Mouse (Mus musculus) hindbrain, embryonic 11.5 days (tissue): ENCODE measurements around the gene Il9r. TPM values are rescaled to one million over a fixed set of nuclear protein-coding genes. Genes with fewer than 3 reads are reported as not detected.

Experiments
- ATAC-seq: fragments of 200-750 bp; cut with Nextera tagmentation; 2 replicates; pipeline ENCODE4 v1.8.0; 2017; ENCODE audit warnings: mild to moderate bottlenecking, moderate TSS enrichment, moderate library complexity; ENCODE audit not compliant: low FRiP score
- DNase-seq: peaks from one replicate; pipeline ENCODE4 v3.0.0-alpha.2; 2015; ENCODE audit warnings: low spot score
- H3K27ac ChIP-seq: fragments of 300-500 bp; sonication (generic); 2 replicates; pipeline ENCODE4 v1.5.1; 2014; ENCODE audit warnings: mild to moderate bottlenecking, low read depth, low read length
- H3K27me3 ChIP-seq: fragments of 300-500 bp; sonication (generic); 2 replicates; pipeline ENCODE4 v1.6.1; 2014; ENCODE audit warnings: mild to moderate bottlenecking, low read length, moderate library complexity, mixed read lengths; ENCODE audit not compliant: control insufficient read depth, insufficient read depth
- H3K36me3 ChIP-seq: fragments of 300-500 bp; sonication (generic); 2 replicates; pipeline ENCODE4 v1.6.1; 2014; ENCODE audit warnings: mild to moderate bottlenecking, low read length, moderate library complexity, mixed read lengths; ENCODE audit not compliant: control insufficient read depth, insufficient read depth
- H3K4me1 ChIP-seq: fragments of 300-500 bp; sonication (generic); replicated peaks from 2 replicates; pipeline ENCODE4 v1.6.1; 2014; ENCODE audit warnings: low read length, mixed read lengths; ENCODE audit not compliant: control insufficient read depth, insufficient read depth
- H3K4me2 ChIP-seq: fragments of 300-500 bp; sonication (generic); replicated peaks from 2 replicates; pipeline ENCODE4 v1.6.1; 2014; ENCODE audit warnings: mild to moderate bottlenecking, low read depth, low read length
- H3K4me3 ChIP-seq: fragments of 300-500 bp; sonication (generic); 2 replicates; pipeline ENCODE4 v1.5.1; 2014; ENCODE audit warnings: low read depth, low read length
- H3K9ac ChIP-seq: fragments of 300-500 bp; sonication (generic); 2 replicates; pipeline ENCODE4 v1.6.1; 2014; ENCODE audit warnings: low read depth, low read length
- H3K9me3 ChIP-seq: fragments of 300-500 bp; sonication (generic); 2 replicates; pipeline ENCODE4 v1.6.1; 2016; ENCODE audit warnings: low read length; ENCODE audit not compliant: control insufficient read depth
- WGBS: fragments of 180-500 bp; shearing (Covaris S2); extraction: QIAGEN DNeasy Blood & Tissue Kit; methylation state at CpG from one replicate; pipeline ENCODE4 v1.1.7; 2014; 5-methylcytosine and 5-hydroxymethylcytosine counted together
- polyA plus RNA-seq: library from polyadenylated mRNA; unstranded; fragments of >200 nt; fragmentation: Nextera tagmentation; extraction: Ambion mirVana; gene quantifications from 2 replicates; pipeline ENCODE4 v1.2.1, GENCODE M21; 2014

The Il9r gene
- polyA plus RNA-seq, 1 experiment from 2014 or later = not detected

DNA sequence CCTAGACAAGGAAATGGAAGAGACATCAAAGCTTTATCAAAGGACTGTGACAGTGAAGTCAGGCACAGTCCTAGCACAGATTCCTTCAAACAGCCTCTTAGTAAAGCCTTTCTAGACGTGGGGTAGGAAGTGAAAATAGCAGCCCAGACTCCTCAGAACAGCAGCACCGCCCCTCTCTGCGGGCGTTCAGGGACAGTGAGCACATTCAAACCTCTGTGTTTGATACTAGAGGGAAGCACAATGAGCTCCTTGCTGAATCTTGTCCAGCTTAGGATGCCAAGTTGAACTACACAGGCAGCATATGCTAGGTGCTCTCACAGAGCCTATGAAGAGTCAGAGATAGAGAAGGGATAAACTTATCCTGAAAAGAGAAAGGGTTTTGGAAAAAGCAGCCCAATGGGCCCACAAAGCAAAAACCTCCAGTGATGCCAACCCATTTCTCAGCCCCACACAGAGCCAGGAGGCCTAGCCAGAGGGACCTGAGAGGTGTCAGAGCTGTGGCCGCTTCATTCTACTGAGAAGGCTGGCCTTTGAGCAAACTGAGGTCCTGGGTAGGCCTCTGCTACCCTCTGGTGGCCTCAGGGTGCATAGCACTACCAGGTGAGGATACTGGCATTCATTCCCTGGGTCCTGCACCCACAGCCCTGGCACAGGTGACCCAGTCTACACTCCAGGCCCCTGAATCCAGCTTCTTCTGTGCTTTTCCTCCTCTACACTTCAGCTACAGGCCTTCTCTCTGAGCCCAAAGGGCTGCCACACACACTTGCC is 38.2 kb upstream of the Il9r start:
- 75% methylated on average over 5 of the region's 5 CpGs for WGBS
- ATAC-seq = peak; percentile 39; the same call in 1 of the 2 replicates
- 0 out of 2 replicates have a peak, but pooled peaks cover 3% of the 10 kb centered on the region for H3K36me3 ChIP-seq

DNA sequence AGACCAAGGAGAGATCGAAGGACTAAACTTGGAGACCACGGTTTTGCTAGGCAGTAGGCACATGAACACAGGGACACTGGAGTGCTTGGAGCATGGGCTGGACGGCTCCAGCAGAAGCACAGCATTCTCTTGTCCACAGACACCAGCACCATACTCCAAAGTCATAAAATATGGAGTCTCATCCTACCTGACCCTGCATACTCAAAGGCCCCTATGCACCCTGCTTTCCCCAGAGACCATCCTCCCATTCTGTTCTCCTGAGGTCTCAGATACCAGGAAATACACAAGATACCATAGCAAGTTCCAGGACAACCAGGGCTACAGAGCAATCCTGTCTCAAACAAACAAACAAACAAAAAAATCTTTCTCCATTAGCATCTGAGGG is 37.3 kb upstream of the Il9r start:
- no peak for ATAC-seq
- WGBS = 85% methylated on average over 3 of the region's 3 CpGs

More for the DNA sequence above, 38.2 kb upstream of the Il9r start:
- H3K9me3 ChIP-seq = no peaks in the 10 kb centered on the region
- H3K4me2 ChIP-seq = no peak overlapping the region
- H3K4me3 ChIP-seq = no peak overlapping the region
- no peak overlapping the region for H3K9ac ChIP-seq
- peak; percentile 79 for DNase-seq
- H3K27me3 ChIP-seq = no peaks in the 10 kb centered on the region
- no peaks in the 10 kb centered on the region for H3K4me1 ChIP-seq
- no peak overlapping the region for H3K27ac ChIP-seq

GRCm38 (mm10) chr11:32236712-32237410 is 36.8 kb upstream of the Il9r start:
- Histone ChIP-seq H3K36me3 (0 out of 2 replicates have a peak, but pooled peaks cover 3% of the 10 kb centered on the region), H3K4me1 (no peaks in the 10 kb centered on the region), H3K9ac (no peak overlapping the region), H3K4me2 (no peak overlapping the region), H3K27me3 (no peaks in the 10 kb centered on the region), H3K4me3 (no peak overlapping the region), H3K27ac (no peak overlapping the region; the same call in 1 of the 2 replicates), H3K9me3 (no peaks in the 10 kb centered on the region)
- DNase-seq (peak; percentile 82), ATAC-seq (no peak)
- WGBS = 62% methylated on average over 9 of the region's 9 CpGs

More for the DNA sequence above, 37.3 kb upstream of the Il9r start:
- H3K36me3 ChIP-seq = 0 out of 2 replicates have a peak, but pooled peaks cover 3% of the 10 kb centered on the region
- DNase-seq = no peak
- H3K4me3 ChIP-seq = no peak overlapping the region
- H3K4me1 ChIP-seq = no peaks in the 10 kb centered on the region
- peak overlapping the region; percentile 9; the same call in 1 of the 2 replicates for H3K27ac ChIP-seq
- H3K9me3 ChIP-seq = no peaks in the 10 kb centered on the region
- H3K9ac ChIP-seq = no peak overlapping the region
- H3K27me3 ChIP-seq = no peaks in the 10 kb centered on the region
- no peak overlapping the region for H3K4me2 ChIP-seq

GRCm38 (mm10) chr11:32236132-32236531 is 36.1 kb upstream of the Il9r start:
- no peak for DNase-seq
- H3K27ac ChIP-seq = no peak overlapping the region
- H3K4me1 ChIP-seq = no peaks in the 10 kb centered on the region
- no peak overlapping the region for H3K4me3 ChIP-seq
- H3K9me3 ChIP-seq = no peaks in the 10 kb centered on the region
- no peak for ATAC-seq
- H3K4me2 ChIP-seq = no peak overlapping the region
- peaks cover 4% of the 10 kb centered on the region; the same call in 1 of the 2 replicates for H3K36me3 ChIP-seq
- H3K9ac ChIP-seq = no peak overlapping the region
- WGBS = 88% methylated on average over 2 of the region's 2 CpGs
- H3K27me3 ChIP-seq = no peaks in the 10 kb centered on the region

GRCm38 (mm10) chr11:32235646-32236045 is 35.6 kb upstream of the Il9r start:
- no peak for ATAC-seq
- Histone ChIP-seq H3K9ac (no peak overlapping the region), H3K36me3 (peaks cover 5% of the 10 kb centered on the region; the same call in 1 of the 2 replicates), H3K27me3 (no peaks in the 10 kb centered on the region), H3K4me1 (no peaks in the 10 kb centered on the region), H3K9me3 (no peaks in the 10 kb centered on the region), H3K27ac (no peak overlapping the region), H3K4me2 (no peak overlapping the region), H3K4me3 (no peak overlapping the region)
- no peak for DNase-seq
- WGBS = 88% methylated on average over 3 of the region's 3 CpGs

- 94% methylated on average over 6 of the region's 6 CpGs for WGBS
- Histone ChIP-seq H3K9me3 (no peaks in the 10 kb centered on the region), H3K9ac (no peak overlapping the region), H3K36me3 (peaks cover 5% of the 10 kb centered on the region; the same call in 1 of the 2 replicates), H3K4me3 (no peak overlapping the region), H3K4me2 (no peak overlapping the region), H3K4me1 (no peaks in the 10 kb centered on the region), H3K27me3 (no peaks in the 10 kb centered on the region), H3K27ac (no peak overlapping the region)
- no peak for DNase-seq
- no peak for ATAC-seq
Observed at GRCm38 (mm10) chr11:32234816-32235485, 34.9 kb upstream of the Il9r start.

GRCm38 (mm10) chr11:32233895-32234294 is 33.8 kb upstream of the Il9r start:
- no peaks in the 10 kb centered on the region for H3K9me3 ChIP-seq
- no peaks in the 10 kb centered on the region for H3K4me1 ChIP-seq
- no peaks in the 10 kb centered on the region for H3K27me3 ChIP-seq
- no peak for ATAC-seq
- DNase-seq = no peak
- H3K9ac ChIP-seq = no peak overlapping the region
- no peak overlapping the region for H3K27ac ChIP-seq
- no peak overlapping the region for H3K4me3 ChIP-seq
- H3K4me2 ChIP-seq = no peak overlapping the region
- WGBS = 94% methylated on average over 3 of the region's 3 CpGs
- peaks cover 5% of the 10 kb centered on the region; the same call in 1 of the 2 replicates for H3K36me3 ChIP-seq

DNA sequence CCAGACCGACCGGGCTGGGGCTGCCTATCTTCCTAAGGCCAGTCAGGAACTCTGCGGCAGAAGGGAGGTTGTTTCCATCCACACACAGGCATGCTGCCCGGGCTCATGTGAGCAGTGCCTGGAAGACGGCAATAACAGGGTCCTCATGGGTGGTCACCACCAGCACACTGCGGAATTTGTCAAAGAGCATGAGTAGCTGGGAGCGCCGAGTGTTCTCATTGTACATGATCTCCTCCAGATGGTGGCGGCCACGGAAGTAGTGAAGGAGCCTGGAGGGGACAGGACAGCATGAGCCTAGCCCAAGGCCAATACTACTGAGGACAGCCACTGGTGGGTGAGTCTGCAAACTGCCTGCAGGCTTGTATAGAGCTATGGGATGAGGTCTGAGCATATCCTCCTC is 32.8 kb upstream of the Il9r start:
- no peak for ATAC-seq
- no peak overlapping the region for H3K4me3 ChIP-seq
- H3K9me3 ChIP-seq = no peaks in the 10 kb centered on the region
- H3K27ac ChIP-seq = no peak overlapping the region
- no peak overlapping the region for H3K4me2 ChIP-seq
- no peak overlapping the region for H3K9ac ChIP-seq
- WGBS = 78% methylated on average over 10 of the region's 10 CpGs
- no peak for DNase-seq
- H3K4me1 ChIP-seq = no peaks in the 10 kb centered on the region
- peaks cover 5% of the 10 kb centered on the region; the same call in 1 of the 2 replicates for H3K36me3 ChIP-seq
- H3K27me3 ChIP-seq = no peaks in the 10 kb centered on the region
